In genomic region chr5:107556969-107557368, GRCm38 (mm10) we compare ENCODE assay signal across 29 mouse cellular contexts. TPM values are rescaled to one million over a fixed set of nuclear protein-coding genes. Genes with fewer than 3 reads are reported as not detected.
A peak's percentile ranks its signal among the peaks of the same experiment; 100 is the strongest.
DNase-seq lines count a peak whose midpoint lies in the region; ATAC-seq lines count a peak whose summit lies in the region.
"Had no signal": no experiment of that assay in that cellular context is flagged by ENCODE, and none has a peak within 500 bp of the region (broad histone marks: within the 10 kb centered on the region; RNA-seq: fewer than 3 reads in every experiment).

No protein-coding gene starts in this region.

- no peak overlapping the region for H3K27ac ChIP-seq in liver, embryonic 13.5 days
- H3K27ac ChIP-seq in liver, embryonic 16.5 days (ENCODE audit: low read length), result no peak overlapping the region
- H3K27ac ChIP-seq in intestine, embryonic 15.5 days, result no peak overlapping the region
- H3K27ac ChIP-seq: embryonic facial prominence, embryonic 10.5 days; embryonic facial prominence, embryonic 13.5 days; gastrocnemius, adult 2 months; heart, embryonic 13.5 days; hindbrain, embryonic 14.5 days; hindbrain, postnatal 0 days had no signal

- no peak overlapping the region for H3K9ac ChIP-seq in liver, embryonic 13.5 days
- no peak overlapping the region for H3K9ac ChIP-seq in liver, embryonic 16.5 days (ENCODE audit: low read depth, low read length)
- no peak overlapping the region for H3K9ac ChIP-seq in intestine, embryonic 15.5 days
- H3K9ac ChIP-seq: embryonic facial prominence, embryonic 13.5 days; forebrain, postnatal 0 days; heart, embryonic 13.5 days; hindbrain, embryonic 14.5 days had no signal

- 53% methylated on average over 3 of the region's 3 CpGs for WGBS in liver, embryonic 13.5 days (ENCODE audit: insufficient replicate concordance)
- WGBS in liver, embryonic 16.5 days (ENCODE audit: insufficient replicate concordance), result 64% methylated on average over 3 of the region's 3 CpGs
- 55% methylated on average over 3 of the region's 3 CpGs for WGBS in intestine, embryonic 15.5 days

- H3K27me3 ChIP-seq in liver, embryonic 13.5 days, result no peaks in the 10 kb centered on the region
- no peaks in the 10 kb centered on the region for H3K27me3 ChIP-seq in liver, embryonic 16.5 days (ENCODE audit: control insufficient read depth, insufficient read depth, low read depth, low read length)
- H3K27me3 ChIP-seq in intestine, embryonic 15.5 days (replicated peaks), result no peaks in the 10 kb centered on the region
- H3K27me3 ChIP-seq: embryonic facial prominence, embryonic 13.5 days; heart, embryonic 13.5 days had no signal

- no peak overlapping the region for H3K4me2 ChIP-seq in liver, embryonic 13.5 days
- H3K4me2 ChIP-seq in liver, embryonic 16.5 days (ENCODE audit: low read depth, low read length), result no peak overlapping the region
- no peak overlapping the region for H3K4me2 ChIP-seq in intestine, embryonic 15.5 days (replicated peaks)
- H3K4me2 ChIP-seq: embryonic facial prominence, embryonic 13.5 days; heart, embryonic 13.5 days; hindbrain, embryonic 14.5 days had no signal

- peaks cover 9% of the 10 kb centered on the region for H3K36me3 ChIP-seq in liver, embryonic 13.5 days
- H3K36me3 ChIP-seq in liver, embryonic 16.5 days (ENCODE audit: control insufficient read depth, insufficient read depth), result no peaks in the 10 kb centered on the region
- H3K36me3 ChIP-seq in intestine, embryonic 15.5 days, result no peaks in the 10 kb centered on the region

- peak; percentile 81 for ATAC-seq in liver, embryonic 13.5 days (ENCODE audit: low read depth)
- peak; percentile 79 for ATAC-seq in erythroid progenitor cell, adult 5-6 weeks (replicated peaks; ENCODE audit: low FRiP score, poor library complexity, severe bottlenecking)
- peak; percentile 74 for ATAC-seq in liver, embryonic 16.5 days (ENCODE audit: low read depth)
- no peak for ATAC-seq in intestine, embryonic 15.5 days
- ATAC-seq: CD4-positive, CD25-positive, alpha-beta regulatory T cell, adult 4 months; forebrain, embryonic 14.5 days; forebrain, postnatal 0 days; hindbrain, postnatal 0 days had no signal

- H3K4me3 ChIP-seq in liver, embryonic 13.5 days (replicated peaks), result no peak overlapping the region
- no peak overlapping the region for H3K4me3 ChIP-seq in liver, embryonic 16.5 days (ENCODE audit: low read depth, low read length)
- no peak overlapping the region for H3K4me3 ChIP-seq in intestine, embryonic 15.5 days (replicated peaks)
- H3K4me3 ChIP-seq: embryonic facial prominence, embryonic 10.5 days; embryonic facial prominence, embryonic 13.5 days; gastrocnemius, adult 2 months; heart, embryonic 13.5 days had no signal

- peaks cover 3% of the 10 kb centered on the region; the same call in 1 of the 2 replicates for H3K4me1 ChIP-seq in liver, embryonic 13.5 days (replicated peaks)
- no peaks in the 10 kb centered on the region for H3K4me1 ChIP-seq in liver, embryonic 16.5 days (ENCODE audit: control insufficient read depth, low read depth, low read length)
- H3K4me1 ChIP-seq in intestine, embryonic 15.5 days (replicated peaks), result no peaks in the 10 kb centered on the region
- H3K4me1 ChIP-seq: embryonic facial prominence, embryonic 10.5 days; embryonic facial prominence, embryonic 13.5 days; heart, embryonic 13.5 days had no signal

- H3K9me3 ChIP-seq in liver, embryonic 13.5 days (replicated peaks), result no peaks in the 10 kb centered on the region
- H3K9me3 ChIP-seq in liver, embryonic 16.5 days (replicated peaks; ENCODE audit: control insufficient read depth, low read length), result no peaks in the 10 kb centered on the region
- H3K9me3 ChIP-seq in intestine, embryonic 15.5 days, result no peaks in the 10 kb centered on the region
- H3K9me3 ChIP-seq: embryonic facial prominence, embryonic 10.5 days; embryonic facial prominence, embryonic 13.5 days; heart, embryonic 13.5 days had no signal

- no peak for DNase-seq in liver, embryonic 13.5 days
- no peak for DNase-seq in liver
- no peak for DNase-seq in urinary bladder, postnatal 14 days (ENCODE audit: low spot score)
- DNase-seq: adrenal gland, adult 2 months; adrenal gland, postnatal 14 days; cerebellum, adult 11-12 months; cerebellum, adult 8-10 months; cerebellum, postnatal 10 days; cerebellum, postnatal 36 days; embryo, embryonic 11 days; forebrain, postnatal 0 days; gastrocnemius, adult 2 months; gastrocnemius, postnatal 14 days; heart, adult 18-20 months; heart, postnatal 14 days; heart, postnatal 4 days had no signal

RNA-seq across cellular contexts. Expression of gene 1700028K03Rik, which starts 22.5 kb away (rescaled TPM):
- polyA plus RNA-seq in liver, embryonic 13.5 days (2015; fragmentation: Nextera tagmentation; extraction: Ambion mirVana), result 0.01 and 0.07 TPM in 2 replicates
- total RNA-seq in erythroid progenitor cell, adult 5-6 weeks (2015; ENCODE audit: low replicate concordance), result not detected in 2 replicates
- 0.51 and 0.68 TPM in 2 replicates for total RNA-seq in erythroid progenitor cell, adult 5-6 weeks (2017; ENCODE audit: low replicate concordance)
- 0.11 TPM in 1 of 2 replicates, not detected in the other for polyA plus RNA-seq in liver, embryonic 16.5 days (2015; fragmentation: Nextera tagmentation; extraction: Ambion mirVana)
- 0.05 and 0.21 TPM in 2 replicates for polyA plus RNA-seq in intestine, embryonic 15.5 days (2015; fragmentation: Nextera tagmentation; extraction: Ambion mirVana)
- total RNA-seq: adrenal gland, adult 2 months; adrenal gland, postnatal 14 days; gastrocnemius, postnatal 14 days; heart, adult 18-20 months; heart, postnatal 14 days; heart, postnatal 4 days; MEL had no signal
- polyA plus RNA-seq: C2C12 had no signal

RNA-seq across cellular contexts. Expression of gene Rpap2, which starts 40.2 kb away (rescaled TPM):
- polyA plus RNA-seq in liver, embryonic 13.5 days (2015; fragmentation: Nextera tagmentation; extraction: Ambion mirVana), result 5.7 and 8.1 TPM in 2 replicates
- total RNA-seq in erythroid progenitor cell, adult 5-6 weeks (2015; ENCODE audit: low replicate concordance), result 6.3 and 10.1 TPM in 2 replicates
- total RNA-seq in erythroid progenitor cell, adult 5-6 weeks (2017; ENCODE audit: low replicate concordance), result 6.3 and 11.0 TPM in 2 replicates
- 5.2 and 5.4 TPM in 2 replicates for polyA plus RNA-seq in liver, embryonic 16.5 days (2015; fragmentation: Nextera tagmentation; extraction: Ambion mirVana)
- polyA plus RNA-seq in intestine, embryonic 15.5 days (2015; fragmentation: Nextera tagmentation; extraction: Ambion mirVana), result 14.0 and 15.2 TPM in 2 replicates

RNA-seq across cellular contexts. Expression of gene Glmn, which starts 40.7 kb away (rescaled TPM):
- 9.5 and 11.3 TPM in 2 replicates for polyA plus RNA-seq in liver, embryonic 13.5 days (2015; fragmentation: Nextera tagmentation; extraction: Ambion mirVana)
- 1.3 and 4.3 TPM in 2 replicates for total RNA-seq in erythroid progenitor cell, adult 5-6 weeks (2015; ENCODE audit: low replicate concordance)
- total RNA-seq in erythroid progenitor cell, adult 5-6 weeks (2017; ENCODE audit: low replicate concordance), result 7.2 and 10.3 TPM in 2 replicates
- 6.5 and 6.9 TPM in 2 replicates for polyA plus RNA-seq in liver, embryonic 16.5 days (2015; fragmentation: Nextera tagmentation; extraction: Ambion mirVana)
- polyA plus RNA-seq in intestine, embryonic 15.5 days (2015; fragmentation: Nextera tagmentation; extraction: Ambion mirVana), result 23.5 and 28.9 TPM in 2 replicates

RNA-seq across cellular contexts. Expression of gene Gm42669, which starts 49.5 kb away (rescaled TPM):
- 0.05 and 0.08 TPM in 2 replicates for polyA plus RNA-seq in liver, embryonic 13.5 days (2015; fragmentation: Nextera tagmentation; extraction: Ambion mirVana)
- total RNA-seq in erythroid progenitor cell, adult 5-6 weeks (2015; ENCODE audit: low replicate concordance), result not detected in 2 replicates
- total RNA-seq in erythroid progenitor cell, adult 5-6 weeks (2017; ENCODE audit: low replicate concordance), result 0.08 and 0.39 TPM in 2 replicates
- polyA plus RNA-seq in liver, embryonic 16.5 days (2015; fragmentation: Nextera tagmentation; extraction: Ambion mirVana), result 0.04 TPM in 1 of 2 replicates, not detected in the other
- polyA plus RNA-seq in intestine, embryonic 15.5 days (2015; fragmentation: Nextera tagmentation; extraction: Ambion mirVana), result 0.04 and 0.24 TPM in 2 replicates
- total RNA-seq: adrenal gland, adult 2 months; adrenal gland, postnatal 14 days; adrenal gland, postnatal 4 days; gastrocnemius, postnatal 14 days; heart, adult 18-20 months had no signal
- polyA plus RNA-seq: adrenal gland, adult 2 months had no signal
